Mouse (Mus musculus) cerebellum, postnatal 10 days (tissue): ENCODE data around the gene Pmepa1.
A peak's percentile ranks its signal among the peaks of the same experiment; 100 is the strongest.

Experiments
- DNase-seq, 2 experiments: peaks; one replicate each; pipeline ENCODE4 v3.0.0; 2021; ENCODE audit warnings: mixed read lengths in 2 of 2

Gene Pmepa1

DNA sequence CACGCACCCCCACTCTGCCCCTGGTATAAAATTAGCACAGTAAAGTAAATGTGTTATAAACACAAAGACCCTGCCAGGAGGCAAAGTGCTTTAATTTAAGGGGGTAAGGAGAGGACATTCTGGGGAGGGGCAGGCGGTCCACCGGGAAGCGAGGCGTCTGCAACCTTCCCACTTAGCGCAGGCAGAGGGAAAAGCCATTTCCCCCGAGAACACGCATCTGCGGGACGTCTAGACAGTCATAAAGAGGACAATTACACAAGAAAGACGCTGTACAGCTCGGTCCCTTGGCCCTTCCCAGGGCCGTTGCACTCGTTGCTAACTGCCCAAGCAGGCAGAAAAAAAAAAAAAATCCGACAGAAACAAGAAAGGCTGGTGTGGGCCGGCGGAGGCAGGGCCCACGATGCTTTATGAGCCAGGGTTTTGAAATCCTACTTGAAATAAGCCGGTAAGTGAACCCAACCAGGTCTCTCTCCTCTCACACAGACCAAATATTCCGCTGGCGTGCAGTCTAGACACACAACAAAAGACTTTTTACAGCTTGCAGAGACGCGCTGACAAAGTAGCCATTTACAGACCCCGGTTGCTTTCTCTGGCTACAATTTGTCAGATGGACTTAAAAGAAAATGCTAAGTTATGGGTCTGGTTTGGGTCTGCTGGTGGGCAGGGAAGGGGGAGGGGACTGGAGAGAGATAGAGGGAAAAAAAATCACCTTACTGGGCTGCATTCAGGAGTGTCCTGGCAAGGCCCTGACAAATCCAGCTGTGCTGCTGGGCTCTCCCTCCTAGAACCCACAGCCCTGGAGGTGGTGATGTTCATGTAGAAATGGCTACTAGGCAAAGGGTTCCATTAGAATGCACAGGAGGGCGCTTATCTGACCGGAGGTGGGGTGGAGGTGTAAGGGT is 22.3 kb downstream of the Pmepa1 start:
- no peak for DNase-seq

DNA sequence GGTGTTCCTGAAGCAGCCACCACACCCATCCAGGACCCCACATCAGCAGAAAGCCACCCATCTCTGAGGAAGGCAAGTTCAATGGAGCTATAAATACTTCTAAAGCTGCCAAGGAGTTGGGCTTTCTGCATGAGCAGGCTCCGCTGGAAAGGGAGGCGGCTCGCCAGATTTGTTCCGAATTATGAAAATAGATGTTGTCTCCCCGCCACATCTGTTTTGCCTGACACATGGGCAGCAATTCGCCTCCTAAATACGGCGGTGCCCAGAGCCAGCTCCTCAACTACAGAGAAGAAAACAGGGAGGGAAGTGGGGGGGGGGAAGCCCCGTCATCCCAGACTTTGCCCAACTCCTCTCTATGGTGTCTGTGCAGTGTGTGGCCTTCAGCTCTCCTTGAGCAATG is 24.7 kb downstream of the Pmepa1 start:
- DNase-seq, result peak in 1 of 2 experiments; percentile 51

DNA sequence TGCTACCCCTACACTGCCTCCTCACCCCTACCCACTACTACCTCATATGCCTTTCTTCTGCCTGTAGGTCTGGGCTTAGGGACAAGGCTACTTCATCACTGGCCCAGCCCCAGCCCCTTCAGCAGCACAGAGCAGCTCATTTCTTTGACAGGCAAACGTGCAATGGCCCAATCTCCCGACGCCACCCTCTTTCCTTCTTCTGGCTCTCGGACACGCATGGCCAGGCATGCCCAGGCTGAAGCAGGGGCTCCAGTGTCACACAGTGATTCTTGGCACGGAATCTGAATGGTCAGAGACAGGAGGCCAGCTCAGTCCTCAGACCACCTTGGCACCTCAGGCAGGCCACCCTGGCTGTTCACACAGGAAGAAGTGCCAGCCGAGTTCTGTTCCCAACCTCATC is 25.2 kb downstream of the Pmepa1 start:
- DNase-seq, result peak; percentile 58 to 64

DNA sequence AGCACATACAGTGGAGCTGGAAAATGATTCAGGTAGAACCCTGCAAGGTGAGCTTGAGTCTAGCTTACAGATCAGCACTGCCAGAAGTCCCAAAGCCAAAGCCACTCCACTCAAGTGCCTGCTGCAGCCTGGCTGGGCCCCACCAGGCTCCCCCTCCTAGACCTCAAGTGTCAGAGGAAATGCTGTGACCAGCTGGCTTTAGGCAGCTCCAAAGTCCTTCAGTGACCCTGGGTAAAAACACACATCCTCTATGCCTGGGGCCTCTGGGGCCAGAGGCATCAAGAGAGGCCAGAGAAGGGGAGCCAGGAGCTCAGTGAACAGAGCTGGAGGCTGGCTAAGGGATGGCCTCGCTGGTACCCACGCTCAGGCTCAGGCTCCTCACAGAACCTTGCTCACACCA is 25.9 kb downstream of the Pmepa1 start:
- DNase-seq, result no peak

GRCm38 (mm10) chr2:173249965-173250364 is 26.4 kb downstream of the Pmepa1 start:
- DNase-seq, result no peak

DNA sequence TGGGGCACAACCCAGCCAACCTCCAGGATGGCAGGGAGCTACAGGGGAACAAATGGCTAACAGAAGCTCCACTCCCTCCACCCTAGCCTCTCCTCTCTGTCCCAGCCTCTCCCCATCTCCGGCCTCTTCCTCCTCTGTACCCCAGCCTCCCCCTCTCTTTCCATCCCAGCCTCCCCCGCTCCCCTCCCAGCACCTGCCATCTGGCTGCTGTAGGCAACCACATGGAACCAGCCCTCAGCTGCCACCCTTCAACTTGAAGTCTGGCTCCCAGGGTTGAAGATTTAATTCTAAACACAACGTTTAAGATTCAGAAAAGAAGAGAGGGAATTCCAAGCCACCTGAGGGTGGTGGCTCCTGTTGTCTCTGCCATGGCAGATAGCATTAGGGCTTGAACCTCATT is 26.9 kb downstream of the Pmepa1 start:
- peak; percentile 48 to 68 for DNase-seq

GRCm38 (mm10) chr2:173248822-173249221 is 27.5 kb downstream of the Pmepa1 start:
- DNase-seq, result no peak

GRCm38 (mm10) chr2:173247911-173248310 is 28.4 kb downstream of the Pmepa1 start:
- DNase-seq, result no peak

DNA sequence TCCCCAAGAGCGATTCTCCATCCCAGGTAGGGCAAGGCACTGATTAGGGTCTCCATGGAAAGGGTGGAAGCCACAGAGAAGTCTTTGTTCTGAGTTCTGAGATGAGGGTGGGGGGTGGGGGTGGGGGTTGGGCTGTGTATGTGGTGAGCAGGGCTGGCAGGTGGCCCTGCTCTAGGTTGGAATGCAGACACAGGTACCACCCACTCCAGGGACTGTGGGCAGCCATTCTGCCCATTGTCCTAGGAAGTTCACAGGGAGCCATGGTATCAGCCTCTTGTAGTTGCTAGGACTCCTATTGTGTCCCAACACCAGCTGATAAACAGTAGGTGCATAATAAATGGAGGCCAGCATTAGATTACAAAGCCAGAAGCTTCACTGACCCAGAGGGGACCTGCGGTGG is 29.1 kb downstream of the Pmepa1 start:
- DNase-seq, result no peak

GRCm38 (mm10) chr2:173246688-173247087 is 29.6 kb downstream of the Pmepa1 start:
- no peak for DNase-seq

DNA sequence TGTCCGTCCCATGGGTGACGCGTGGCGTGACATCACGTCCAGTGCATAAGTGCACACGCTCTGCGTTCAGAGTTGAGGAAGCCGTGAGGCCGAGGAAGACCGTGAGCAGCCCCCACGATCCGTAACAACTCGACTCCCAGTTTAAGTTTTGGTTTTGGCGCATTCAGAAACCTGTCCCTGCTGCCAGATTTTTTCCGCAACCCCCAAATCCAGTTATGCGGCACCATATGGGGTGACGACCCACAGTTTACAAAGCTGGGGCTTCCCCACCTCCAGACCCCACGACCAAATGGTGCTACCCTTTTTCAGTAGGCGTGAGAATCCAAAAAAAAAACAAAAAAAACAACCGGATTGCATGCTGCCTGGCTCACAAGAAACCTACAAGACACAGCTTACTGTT is 31.1 kb downstream of the Pmepa1 start:
- DNase-seq, result no peak

GRCm38 (mm10) chr2:173244108-173244507 is 32.2 kb downstream of the Pmepa1 start:
- no peak for DNase-seq

GRCm38 (mm10) chr2:173243616-173244015 is 32.7 kb downstream of the Pmepa1 start:
- DNase-seq, result peak in 1 of 2 experiments; percentile 58

DNA sequence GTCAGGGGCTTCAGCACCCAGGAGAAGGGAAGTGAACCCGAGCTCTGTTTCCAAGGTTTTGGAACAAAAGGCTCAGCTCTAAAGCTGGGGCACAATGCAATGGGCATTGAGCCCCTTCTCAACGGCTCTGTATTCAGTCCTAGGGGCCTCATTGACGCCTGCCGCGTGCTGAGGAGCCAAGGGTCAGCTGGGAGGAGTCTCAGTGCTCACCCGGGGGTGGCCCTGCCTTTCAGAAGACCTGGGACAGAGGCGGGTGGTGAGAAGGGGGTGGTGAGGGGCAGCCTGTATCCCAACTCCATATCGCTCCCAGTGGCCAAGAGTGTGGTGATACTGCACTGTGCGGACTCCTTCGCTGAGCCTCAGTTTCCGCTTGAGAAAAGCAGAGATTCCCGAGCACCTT is 33.5 kb downstream of the Pmepa1 start:
- no peak for DNase-seq

- DNase-seq, result no peak
Measured at GRCm38 (mm10) chr2:173240738-173241137, 35.6 kb downstream of the Pmepa1 start.

- no peak for DNase-seq
Measured at GRCm38 (mm10) chr2:173238522-173238921, 37.8 kb downstream of the Pmepa1 start.

DNA sequence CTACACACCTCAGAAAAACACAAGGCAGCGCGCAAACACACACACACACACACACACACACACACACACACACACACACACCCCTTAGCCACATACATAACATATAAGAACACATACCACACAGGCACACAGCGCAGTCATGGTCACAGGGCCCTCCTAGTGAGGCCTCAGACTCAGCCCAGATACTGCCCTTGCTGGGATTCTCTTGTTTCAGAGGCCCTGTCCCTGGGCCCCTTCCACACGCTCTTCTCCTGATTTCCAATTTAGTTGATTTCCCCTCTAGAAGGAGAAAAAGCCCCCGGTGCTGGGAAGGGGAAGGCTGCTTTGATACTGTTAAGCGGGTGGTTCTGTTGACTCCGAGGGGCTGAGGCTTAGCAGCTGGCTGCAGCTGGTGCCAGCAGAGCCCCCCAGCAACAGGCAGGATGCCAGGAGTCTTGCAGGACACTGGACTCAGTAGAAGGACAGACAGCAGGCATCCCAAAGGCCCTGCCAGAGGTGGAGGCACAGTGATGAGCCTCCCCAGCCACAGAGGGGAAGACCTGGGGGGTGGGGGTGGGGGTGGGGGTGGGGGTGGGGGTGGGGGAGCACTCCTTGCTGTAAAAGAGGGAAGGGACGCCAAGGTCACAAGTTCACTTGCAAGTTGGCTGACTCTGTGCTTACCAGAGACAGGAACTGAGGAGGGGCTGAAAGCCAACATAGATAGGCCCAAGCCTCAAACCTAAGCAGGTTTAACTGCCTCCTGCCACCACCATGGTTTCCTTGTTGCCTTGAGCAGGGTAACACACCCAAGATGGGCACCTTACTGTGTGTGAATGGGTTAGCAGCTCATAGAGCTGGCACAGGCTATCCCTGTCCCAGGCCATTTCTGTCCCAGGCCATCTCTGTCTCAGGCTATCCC is 40.6 kb downstream of the Pmepa1 start:
- DNase-seq, result peak; percentile 62 to 76

DNA sequence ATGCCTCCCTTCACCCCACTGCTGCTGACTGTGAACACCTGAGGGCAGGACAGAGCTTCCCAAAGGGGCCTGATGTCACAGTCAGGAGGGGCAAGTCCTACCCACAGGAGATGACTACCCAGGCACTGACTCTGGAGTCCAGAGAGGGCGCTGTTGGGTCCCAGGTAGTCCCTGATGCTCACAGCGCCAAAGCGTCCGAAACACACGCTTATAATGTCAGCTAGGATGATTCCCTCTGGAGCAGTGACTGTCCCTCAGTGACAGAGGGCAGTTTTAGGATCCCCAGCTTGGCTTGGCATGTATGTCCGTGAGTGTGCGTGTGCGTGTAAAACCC is 43.6 kb downstream of the Pmepa1 start:
- DNase-seq, result peak; percentile 45 to 48

DNA sequence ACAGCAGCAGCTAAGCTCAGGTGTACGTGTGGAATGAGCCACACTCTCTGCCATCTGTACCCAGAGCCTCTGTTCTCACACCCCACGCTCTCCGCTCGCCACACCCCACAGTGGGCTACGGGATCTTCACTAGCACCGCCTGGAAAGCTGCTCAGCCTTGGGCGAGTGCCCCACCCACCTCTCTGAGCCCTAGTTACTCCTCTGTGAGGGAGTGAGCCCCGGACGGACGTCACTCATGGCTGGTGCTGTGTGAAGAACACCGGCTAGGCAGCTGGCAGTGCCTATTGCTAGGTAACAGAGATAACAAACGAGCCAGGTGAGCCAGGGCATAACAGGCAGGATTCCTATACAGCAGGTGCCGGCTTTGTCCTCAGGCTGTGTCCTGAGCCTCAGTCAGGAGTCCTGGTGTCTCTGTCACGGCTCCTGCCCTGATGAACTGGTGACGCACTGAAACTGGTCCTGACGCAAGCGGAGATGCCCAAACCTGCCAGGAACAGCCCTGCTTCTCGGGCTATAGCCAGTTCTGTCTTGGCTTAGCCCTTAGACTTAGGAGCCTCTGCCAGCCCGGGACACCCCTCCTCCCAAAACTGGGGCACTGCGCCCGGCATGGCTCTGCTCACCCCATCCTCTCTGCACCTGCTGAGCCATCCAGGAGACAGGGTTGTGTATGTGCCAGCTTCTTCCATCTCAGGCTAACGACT is 44.1 kb downstream of the Pmepa1 start:
- peak in 1 of 2 experiments; percentile 56 for DNase-seq

DNA sequence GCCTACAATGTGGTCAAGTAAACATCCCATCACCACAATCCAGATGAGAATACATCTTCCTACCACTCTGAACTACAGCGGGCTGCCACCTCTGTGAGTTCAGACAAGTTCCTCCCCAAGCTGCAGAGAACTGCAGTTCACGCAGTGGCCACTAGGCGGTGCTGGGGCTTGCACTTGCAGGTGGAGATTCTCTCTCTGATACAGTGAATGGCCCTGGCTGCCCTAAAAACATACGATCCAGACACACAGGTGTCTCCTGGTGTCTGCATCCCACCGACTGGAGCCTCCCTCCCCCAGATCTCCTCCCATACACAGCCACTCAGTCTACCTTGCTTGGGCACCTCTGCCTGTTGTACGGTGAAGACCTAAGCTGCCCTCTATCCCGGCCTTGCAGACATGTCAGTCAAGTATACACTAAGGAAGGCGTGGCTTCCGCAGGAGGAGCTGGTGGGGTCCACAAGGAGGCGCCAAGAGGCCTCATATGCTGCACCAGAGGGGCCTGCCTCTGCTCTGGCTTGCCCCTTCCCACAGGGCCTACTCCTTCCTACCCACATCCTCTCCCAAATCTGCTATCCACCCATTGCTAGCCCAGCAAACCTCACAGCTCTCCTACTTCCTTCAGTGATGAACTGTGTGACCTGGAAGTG is 46.6 kb downstream of the Pmepa1 start:
- peak; percentile 96 to 99 for DNase-seq

- no peak for DNase-seq
Measured at GRCm38 (mm10) chr2:173228567-173228966, 47.8 kb downstream of the Pmepa1 start.

DNA sequence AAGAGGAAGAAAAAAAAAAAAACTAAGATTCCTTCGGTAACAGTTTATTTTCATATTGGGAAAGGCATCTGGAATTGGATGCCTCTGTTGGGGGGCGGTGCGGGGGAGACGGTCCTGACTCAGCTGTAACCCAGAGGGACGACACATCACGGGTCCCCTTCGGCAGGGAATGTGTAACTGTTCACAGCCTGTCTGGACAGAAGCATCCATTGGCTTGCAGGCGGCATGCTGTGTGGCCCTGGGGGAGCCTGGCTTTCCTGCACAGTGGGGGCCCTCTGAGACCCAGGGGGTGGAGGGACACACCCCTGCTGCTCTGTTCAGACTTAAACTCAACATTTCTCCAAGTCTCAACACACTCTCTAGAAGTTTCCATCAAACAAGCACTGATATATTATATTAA is 49.5 kb downstream of the Pmepa1 start:
- no peak for DNase-seq

DNA sequence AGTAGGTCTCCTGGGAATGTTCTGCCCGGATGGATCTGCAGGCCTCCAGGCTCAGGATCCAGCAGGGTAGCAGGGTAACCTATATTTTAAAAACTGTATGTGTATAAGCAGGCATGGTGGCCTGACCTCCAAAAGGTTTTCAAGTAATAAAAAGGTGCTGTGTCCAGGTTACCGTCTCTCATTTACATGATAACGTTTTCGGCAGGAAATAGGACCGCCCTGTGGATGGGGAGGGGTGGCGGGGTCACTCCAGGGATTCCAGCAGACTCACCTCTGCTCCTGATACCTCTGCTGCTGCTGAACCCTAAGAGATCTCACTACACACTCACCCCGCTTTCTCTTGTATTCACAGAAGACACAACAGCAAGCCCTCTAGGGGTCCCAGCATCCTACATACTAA is 50.4 kb downstream of the Pmepa1 start:
- no peak for DNase-seq
